Mouse (Mus musculus) lung, postnatal 0 days (tissue): ENCODE results near the gene Opcml.

Source experiments
- CTCF ChIP-seq: IDR thresholded peaks from 2 replicates; pipeline ENCODE4 v1.5.1; 2016; ENCODE audit warnings: antibody characterized with exemption, mild to moderate bottlenecking
- EP300 ChIP-seq: IDR thresholded peaks from 2 replicates; pipeline ENCODE4 v1.6.1; 2016; ENCODE audit warnings: antibody characterized with exemption, mild to moderate bottlenecking, control low read depth

GRCm38 (mm10) chr9:27822681-27823080, 32.1 kb downstream of the Opcml start:
- no peak for TF ChIP-seq EP300
- TF ChIP-seq CTCF: no peak
